Mouse (Mus musculus): ENCODE data around the gene Hoxd10. TPM values are rescaled to one million over a fixed set of nuclear protein-coding genes. Genes with fewer than 3 reads are reported as not detected.
A peak's percentile ranks its signal among the peaks of the same experiment; 100 is the strongest.

Gene Hoxd10
- polyA plus RNA-seq, 1 experiment from 2014 or later = not detected

DNA sequence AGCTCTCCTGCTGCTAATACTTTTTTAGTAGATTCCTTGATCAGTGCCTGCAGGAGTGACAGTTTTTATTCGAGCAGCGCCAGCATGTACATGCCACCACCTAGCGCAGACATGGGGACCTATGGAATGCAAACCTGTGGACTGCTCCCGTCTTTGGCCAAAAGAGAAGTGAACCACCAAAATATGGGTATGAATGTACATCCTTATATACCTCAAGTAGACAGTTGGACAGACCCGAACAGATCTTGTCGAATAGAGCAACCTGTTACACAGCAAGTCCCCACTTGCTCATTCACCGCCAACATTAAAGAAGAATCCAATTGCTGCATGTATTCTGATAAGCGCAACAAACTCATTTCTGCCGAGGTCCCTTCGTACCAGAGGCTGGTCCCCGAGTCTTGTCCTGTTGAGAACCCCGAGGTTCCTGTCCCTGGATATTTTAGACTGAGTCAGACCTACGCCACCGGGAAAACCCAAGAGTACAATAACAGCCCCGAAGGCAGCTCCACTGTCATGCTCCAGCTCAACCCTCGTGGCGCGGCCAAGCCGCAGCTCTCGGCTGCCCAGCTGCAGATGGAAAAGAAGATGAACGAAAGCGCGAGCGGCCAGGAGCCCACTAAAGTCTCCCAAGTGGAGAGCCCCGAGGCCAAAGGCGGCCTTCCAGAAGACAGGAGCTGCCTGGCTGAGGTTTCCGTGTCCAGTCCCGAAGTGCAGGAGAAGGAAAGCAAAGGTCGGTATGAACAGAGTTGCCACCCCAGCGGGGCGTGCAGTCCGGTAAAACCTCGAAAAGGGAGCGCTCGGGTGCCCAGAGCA is 477 bp downstream of the Hoxd10 start:
- Histone ChIP-seq H3K27ac (ENCODE audit: low read depth, low read length) (no peak overlapping the region), H3K9me3 (ENCODE audit: control insufficient read depth, low read length) (no peaks in the 10 kb centered on the region), H3K4me3 (ENCODE audit: low read depth, low read length) (no peak overlapping the region), H3K27me3 (ENCODE audit: control insufficient read depth, insufficient read depth, low read length) (peaks cover 96% of the 10 kb centered on the region), H3K9ac (ENCODE audit: low read length) (no peak overlapping the region), H3K36me3 (ENCODE audit: control insufficient read depth, insufficient read depth, low read length) (no peaks in the 10 kb centered on the region), H3K4me1 (ENCODE audit: control insufficient read depth, insufficient read depth, low read length) (peaks cover 6% of the 10 kb centered on the region; the same call in 1 of the 2 replicates), H3K4me2 (no peak overlapping the region)
- ATAC-seq (ENCODE audit: low FRiP score) (no peak), DNase-seq (ENCODE audit: low spot score, missing footprints) (peak; percentile 95)
- 4% methylated on average over 35 of the region's 35 CpGs for WGBS

DNA sequence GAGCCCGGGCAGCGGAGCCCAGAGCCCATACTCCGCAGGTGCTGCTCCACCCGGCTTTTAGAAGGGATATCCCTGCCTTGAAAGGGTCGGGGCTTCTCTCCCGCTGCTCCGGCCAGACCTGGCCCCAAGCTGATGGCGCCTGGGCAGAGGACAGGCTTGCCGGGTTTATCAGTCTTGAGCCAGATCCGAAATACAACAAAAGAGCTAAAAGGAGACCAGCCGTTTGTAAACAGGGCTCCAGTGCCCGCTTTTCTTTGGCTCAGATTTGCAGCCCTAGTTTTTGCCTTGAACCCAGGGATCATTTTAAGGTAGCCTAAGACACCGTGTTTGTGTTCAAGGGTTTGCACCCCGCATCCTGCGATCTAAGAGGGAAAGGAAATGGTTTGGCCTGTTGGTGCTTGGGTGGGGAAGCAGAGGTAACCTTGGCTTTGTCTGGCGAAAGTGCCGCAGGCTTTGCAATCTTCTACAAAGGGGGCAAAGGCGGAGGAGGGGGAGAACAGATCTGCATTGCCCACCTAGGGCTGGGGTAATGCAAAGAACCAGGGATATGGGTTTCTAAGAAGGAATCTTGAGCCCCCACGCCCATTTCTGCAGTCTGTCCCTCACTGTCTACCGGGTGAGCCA is 1.2 kb downstream of the Hoxd10 start:
- peak; percentile 95 for DNase-seq (ENCODE audit: low spot score, missing footprints)
- no peak overlapping the region for H3K4me3 ChIP-seq (ENCODE audit: low read depth, low read length)
- no peak overlapping the region for H3K4me2 ChIP-seq

DNA sequence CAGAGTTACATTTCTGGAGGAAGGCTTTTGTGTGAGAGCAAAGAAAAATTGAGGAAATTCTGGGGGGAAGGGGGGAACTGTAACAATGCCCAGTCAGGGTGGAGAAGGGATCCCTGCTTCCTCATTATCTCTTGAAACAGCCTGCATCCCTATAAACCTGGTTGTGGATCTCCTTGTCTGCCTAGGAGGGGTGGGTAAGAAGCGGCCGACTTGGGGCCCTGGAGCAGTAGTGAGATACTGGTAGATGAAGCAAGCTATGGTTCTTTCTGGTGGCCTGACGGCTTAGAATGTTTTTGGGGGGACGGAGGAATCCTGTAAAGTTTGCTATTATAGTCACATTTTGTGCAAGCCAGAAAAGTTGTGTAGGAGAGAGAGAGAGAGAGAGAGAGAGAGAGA is 1.7 kb downstream of the Hoxd10 start:
- H3K27ac ChIP-seq (ENCODE audit: low read depth, low read length) = no peak overlapping the region
- ATAC-seq (ENCODE audit: low FRiP score) (no peak), DNase-seq (ENCODE audit: low spot score, missing footprints) (no peak)
- H3K9me3 ChIP-seq (ENCODE audit: control insufficient read depth, low read length) = no peaks in the 10 kb centered on the region
- H3K4me1 ChIP-seq (ENCODE audit: control insufficient read depth, insufficient read depth, low read length) = peaks cover 11% of the 10 kb centered on the region
- peaks cover 96% of the 10 kb centered on the region for H3K27me3 ChIP-seq (ENCODE audit: control insufficient read depth, insufficient read depth, low read length)
- no peak overlapping the region for H3K9ac ChIP-seq (ENCODE audit: low read length)
- no peaks in the 10 kb centered on the region for H3K36me3 ChIP-seq (ENCODE audit: control insufficient read depth, insufficient read depth, low read length)
- 6% methylated on average over 4 of the region's 4 CpGs for WGBS
- no peak overlapping the region for H3K4me2 ChIP-seq
- no peak overlapping the region for H3K4me3 ChIP-seq (ENCODE audit: low read depth, low read length)

More for the DNA sequence above, 1.2 kb downstream of the Hoxd10 start:
- 1% methylated on average over 20 of the region's 20 CpGs for WGBS
- Histone ChIP-seq H3K27me3 (ENCODE audit: control insufficient read depth, insufficient read depth, low read length) (peaks cover 96% of the 10 kb centered on the region), H3K4me1 (ENCODE audit: control insufficient read depth, insufficient read depth, low read length) (peaks cover 7% of the 10 kb centered on the region; the same call in 1 of the 2 replicates), H3K9me3 (ENCODE audit: control insufficient read depth, low read length) (no peaks in the 10 kb centered on the region), H3K27ac (ENCODE audit: low read depth, low read length) (no peak overlapping the region), H3K9ac (ENCODE audit: low read length) (no peak overlapping the region), H3K36me3 (ENCODE audit: control insufficient read depth, insufficient read depth, low read length) (no peaks in the 10 kb centered on the region)
- no peak for ATAC-seq (ENCODE audit: low FRiP score)

DNA sequence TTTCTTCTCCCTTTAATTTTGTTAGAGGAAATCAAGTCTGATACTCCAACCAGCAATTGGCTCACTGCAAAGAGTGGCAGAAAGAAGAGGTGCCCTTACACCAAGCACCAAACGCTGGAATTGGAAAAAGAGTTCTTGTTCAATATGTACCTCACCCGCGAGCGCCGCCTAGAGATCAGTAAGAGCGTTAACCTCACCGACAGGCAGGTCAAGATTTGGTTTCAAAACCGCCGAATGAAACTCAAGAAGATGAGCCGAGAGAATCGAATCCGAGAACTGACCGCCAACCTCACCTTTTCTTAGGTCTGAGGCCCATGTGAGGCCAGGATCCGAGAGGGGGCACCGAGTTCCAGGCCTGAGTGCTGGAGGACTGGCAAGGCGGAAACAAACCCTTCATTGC is 2.3 kb downstream of the Hoxd10 start:
- Histone ChIP-seq H3K27ac (ENCODE audit: low read depth, low read length) (no peak overlapping the region), H3K36me3 (ENCODE audit: control insufficient read depth, insufficient read depth, low read length) (no peaks in the 10 kb centered on the region), H3K9me3 (ENCODE audit: control insufficient read depth, low read length) (no peaks in the 10 kb centered on the region), H3K4me1 (ENCODE audit: control insufficient read depth, insufficient read depth, low read length) (peaks cover 11% of the 10 kb centered on the region), H3K9ac (ENCODE audit: low read length) (no peak overlapping the region), H3K4me2 (no peak overlapping the region), H3K4me3 (ENCODE audit: low read depth, low read length) (no peak overlapping the region), H3K27me3 (ENCODE audit: control insufficient read depth, insufficient read depth, low read length) (peaks cover 96% of the 10 kb centered on the region)
- ATAC-seq (ENCODE audit: low FRiP score) (no peak), DNase-seq (ENCODE audit: low spot score, missing footprints) (peak; percentile 93)
- 2% methylated on average over 16 of the region's 16 CpGs for WGBS

DNA sequence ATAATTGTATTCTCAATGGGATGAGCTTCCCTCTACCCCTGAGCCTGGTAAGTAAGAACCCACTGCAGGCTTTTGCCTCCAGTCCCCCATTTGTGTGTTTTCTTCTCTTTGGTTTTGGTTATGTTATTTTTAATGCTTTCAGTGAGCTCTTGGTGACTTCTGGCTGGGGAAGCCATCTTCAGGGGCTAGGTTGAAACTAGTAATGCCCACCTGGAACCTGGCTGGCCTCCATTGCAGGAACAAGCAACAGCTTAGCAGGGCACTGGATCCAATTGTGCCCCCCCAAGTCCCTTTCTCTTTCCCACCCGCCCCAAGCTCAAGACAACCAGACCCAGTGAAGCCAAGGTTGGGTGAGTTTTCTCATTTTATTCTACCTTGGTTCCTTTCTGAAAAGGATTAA is 3.7 kb downstream of the Hoxd10 start:
- H3K4me3 ChIP-seq (ENCODE audit: low read depth, low read length) = no peak overlapping the region
- H3K4me1 ChIP-seq (ENCODE audit: control insufficient read depth, insufficient read depth, low read length) = peaks cover 11% of the 10 kb centered on the region
- DNase-seq (ENCODE audit: low spot score, missing footprints) = no peak
- no peaks in the 10 kb centered on the region for H3K36me3 ChIP-seq (ENCODE audit: control insufficient read depth, insufficient read depth, low read length)
- no peak overlapping the region for H3K9ac ChIP-seq (ENCODE audit: low read length)
- H3K9me3 ChIP-seq (ENCODE audit: control insufficient read depth, low read length) = no peaks in the 10 kb centered on the region
- H3K27me3 ChIP-seq (ENCODE audit: control insufficient read depth, insufficient read depth, low read length) = peaks cover 98% of the 10 kb centered on the region
- H3K27ac ChIP-seq (ENCODE audit: low read depth, low read length) = no peak overlapping the region
- ATAC-seq (ENCODE audit: low FRiP score) = no peak
- WGBS = 0% methylated on average over 1 of the region's 1 CpGs
- no peak overlapping the region for H3K4me2 ChIP-seq

DNA sequence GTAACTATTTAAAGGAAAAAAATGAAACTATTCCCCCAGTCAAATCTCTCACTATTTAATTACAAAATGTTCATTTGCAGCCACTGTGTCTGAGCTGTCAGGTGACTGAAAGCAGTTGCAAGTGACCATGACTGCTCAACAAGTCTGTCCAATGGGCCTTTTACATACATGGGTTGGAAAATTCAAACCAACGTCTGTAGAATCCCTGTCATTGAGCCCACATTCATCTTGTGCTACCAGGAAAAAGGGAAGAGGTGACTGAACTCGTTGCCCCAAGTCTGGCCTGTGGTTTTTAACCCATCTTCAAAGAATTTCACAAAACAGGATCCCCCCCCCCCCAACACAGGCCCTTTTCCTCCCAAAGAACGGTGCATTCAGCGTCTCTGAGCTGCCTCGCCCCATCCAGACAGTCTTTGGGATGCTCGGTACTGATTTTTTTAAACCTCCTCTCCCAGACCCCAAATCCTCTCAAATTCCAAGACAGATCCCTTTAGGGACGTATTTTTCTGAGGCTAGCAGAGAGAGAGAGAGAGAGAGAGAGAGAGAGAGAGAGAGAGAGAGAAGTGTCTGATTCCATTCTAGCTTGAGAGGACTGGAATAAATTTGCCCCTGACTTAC is 4.2 kb downstream of the Hoxd10 start:
- Histone ChIP-seq H3K4me1 (ENCODE audit: control insufficient read depth, insufficient read depth, low read length) (peaks cover 10% of the 10 kb centered on the region), H3K9me3 (ENCODE audit: control insufficient read depth, low read length) (no peaks in the 10 kb centered on the region), H3K4me2 (no peak overlapping the region), H3K27me3 (ENCODE audit: control insufficient read depth, insufficient read depth, low read length) (peaks cover 100% of the 10 kb centered on the region), H3K36me3 (ENCODE audit: control insufficient read depth, insufficient read depth, low read length) (no peaks in the 10 kb centered on the region), H3K27ac (ENCODE audit: low read depth, low read length) (no peak overlapping the region), H3K4me3 (ENCODE audit: low read depth, low read length) (no peak overlapping the region), H3K9ac (ENCODE audit: low read length) (no peak overlapping the region)
- WGBS = 2% methylated on average over 7 of the region's 7 CpGs
- ATAC-seq (ENCODE audit: low FRiP score) (no peak), DNase-seq (ENCODE audit: low spot score, missing footprints) (peak; percentile 93)

DNA sequence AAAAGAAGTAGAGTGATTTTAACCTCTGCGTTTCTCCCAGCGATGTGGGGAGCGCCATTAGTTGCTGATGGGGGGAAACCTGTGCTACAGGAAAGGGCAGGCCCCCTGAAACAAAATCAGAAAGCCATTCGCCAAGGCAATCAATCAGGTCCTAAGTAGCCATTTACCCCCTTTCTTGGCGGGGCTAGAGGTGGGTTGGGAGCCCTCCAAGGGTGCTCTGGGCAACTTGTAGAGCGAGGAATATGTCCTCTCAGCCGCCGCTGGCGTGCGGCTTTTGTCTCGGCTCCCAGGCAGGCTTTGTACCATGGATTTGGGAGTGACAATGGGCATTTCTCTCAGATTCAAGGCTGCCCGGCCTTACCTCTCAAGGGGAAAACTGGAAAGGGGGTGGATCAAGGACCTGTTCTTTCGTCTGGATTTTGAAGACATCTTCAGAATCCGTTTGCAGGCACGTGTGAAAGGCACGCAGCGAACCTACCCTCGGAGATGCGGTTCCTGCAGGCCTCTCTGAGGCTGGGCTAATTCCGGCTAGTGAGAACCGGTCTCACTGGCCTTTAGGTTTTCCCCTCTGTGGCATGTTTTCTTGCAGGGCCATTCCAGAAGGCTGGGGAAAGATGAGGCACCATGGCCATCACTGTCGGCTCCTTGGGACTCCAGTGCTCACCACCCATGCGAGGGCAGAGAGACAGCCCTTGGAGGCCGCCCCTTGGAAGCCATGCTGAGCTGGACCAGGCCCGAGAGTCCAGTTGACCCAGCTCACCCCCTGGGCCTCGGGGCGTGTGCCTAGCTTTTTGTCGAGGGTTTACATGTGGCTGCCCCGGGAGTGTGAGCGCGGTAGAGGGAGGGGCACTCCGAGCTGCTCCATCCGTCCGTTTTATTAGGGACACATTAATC is 5.0 kb downstream of the Hoxd10 start:
- Histone ChIP-seq H3K27me3 (ENCODE audit: control insufficient read depth, insufficient read depth, low read length) (peaks cover 100% of the 10 kb centered on the region), H3K4me3 (ENCODE audit: low read depth, low read length) (no peak overlapping the region), H3K36me3 (ENCODE audit: control insufficient read depth, insufficient read depth, low read length) (no peaks in the 10 kb centered on the region), H3K4me1 (ENCODE audit: control insufficient read depth, insufficient read depth, low read length) (peaks cover 5% of the 10 kb centered on the region), H3K27ac (ENCODE audit: low read depth, low read length) (no peak overlapping the region), H3K4me2 (no peak overlapping the region), H3K9ac (ENCODE audit: low read length) (no peak overlapping the region), H3K9me3 (ENCODE audit: control insufficient read depth, low read length) (no peaks in the 10 kb centered on the region)
- DNase-seq (ENCODE audit: low spot score, missing footprints) (peak; percentile 95), ATAC-seq (ENCODE audit: low FRiP score) (no peak)
- under 1% methylated on average over 34 of the region's 34 CpGs for WGBS

DNA sequence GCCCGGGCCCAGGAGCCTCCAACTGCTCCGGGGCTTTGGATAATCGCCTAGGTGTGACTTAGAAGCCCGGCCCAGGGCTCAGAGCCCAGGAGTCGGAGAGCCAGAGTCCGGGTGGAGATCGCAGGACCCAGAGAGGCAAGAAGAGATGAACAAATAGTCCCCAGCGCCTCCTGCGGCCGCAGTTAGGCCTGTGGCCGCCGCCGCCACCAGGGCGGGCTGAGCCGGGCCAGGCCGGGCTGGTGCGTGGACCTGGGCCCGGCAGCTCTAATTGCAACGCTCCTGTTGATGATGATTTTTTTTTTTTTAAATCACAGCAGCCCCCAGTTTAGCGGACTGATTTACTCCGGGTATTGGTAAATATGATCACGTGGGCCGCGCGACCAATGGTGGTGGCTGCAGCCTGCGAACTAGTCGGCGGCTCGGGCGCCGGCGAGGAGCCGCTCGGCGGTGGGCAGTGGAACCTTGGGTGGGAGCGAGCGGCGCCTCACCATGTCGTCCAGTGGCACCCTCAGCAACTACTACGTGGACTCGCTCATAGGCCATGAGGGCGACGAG is 5.9 kb downstream of the Hoxd10 start, which contains the start of gene Hoxd9:
Gene Hoxd9 (plus strand): TSS at position 161 of the 555 bp plus-strand sequence.
- ATAC-seq (ENCODE audit: low FRiP score) (peak; percentile 71), DNase-seq (ENCODE audit: low spot score, missing footprints) (peak; percentile 94)
- Histone ChIP-seq H3K27me3 (ENCODE audit: control insufficient read depth, insufficient read depth, low read length) (peaks cover 99% of the 10 kb centered on the region), H3K4me2 (peak within 1 kb of the TSS; percentile 40), H3K36me3 (ENCODE audit: control insufficient read depth, insufficient read depth, low read length) (no peaks in the 10 kb centered on the region), H3K4me3 (ENCODE audit: low read depth, low read length) (peak within 1 kb of the TSS; percentile 26), H3K9me3 (ENCODE audit: control insufficient read depth, low read length) (no peaks in the 10 kb centered on the region), H3K27ac (ENCODE audit: low read depth, low read length) (no peak within 1 kb of the TSS), H3K9ac (ENCODE audit: low read length) (no peak within 1 kb of the TSS), H3K4me1 (ENCODE audit: control insufficient read depth, insufficient read depth, low read length) (peaks cover 5% of the 10 kb centered on the region)
- under 1% methylated on average over 41 of the region's 43 CpGs for WGBS

Data from midbrain, embryonic 11.5 days (tissue).